Mouse (Mus musculus) liver, adult 2 months (tissue): ENCODE measurements around the gene Ltbp2.

Experiments used
- CTCF ChIP-seq: fragments of 200-500 bp; IDR thresholded peaks from 2 replicates; pipeline ENCODE4 v1.5.1; 2011; ENCODE audit warnings: low read depth, low read length, control low read depth
- POLR2A ChIP-seq: fragments of 200-500 bp; IDR thresholded peaks from 2 replicates; pipeline ENCODE4 v1.6.1; 2011; ENCODE audit warnings: low read length, control low read depth; ENCODE audit not compliant: insufficient read depth; ENCODE audit errors: extremely low read depth

- no peak for TF ChIP-seq POLR2A
- TF ChIP-seq CTCF, result no peak
Observed at GRCm38 (mm10) chr12:84904399-84904798, 28.1 kb upstream of the Ltbp2 start.
